8 mouse cellular contexts compared by ENCODE assay signal in the genomic region with DNA sequence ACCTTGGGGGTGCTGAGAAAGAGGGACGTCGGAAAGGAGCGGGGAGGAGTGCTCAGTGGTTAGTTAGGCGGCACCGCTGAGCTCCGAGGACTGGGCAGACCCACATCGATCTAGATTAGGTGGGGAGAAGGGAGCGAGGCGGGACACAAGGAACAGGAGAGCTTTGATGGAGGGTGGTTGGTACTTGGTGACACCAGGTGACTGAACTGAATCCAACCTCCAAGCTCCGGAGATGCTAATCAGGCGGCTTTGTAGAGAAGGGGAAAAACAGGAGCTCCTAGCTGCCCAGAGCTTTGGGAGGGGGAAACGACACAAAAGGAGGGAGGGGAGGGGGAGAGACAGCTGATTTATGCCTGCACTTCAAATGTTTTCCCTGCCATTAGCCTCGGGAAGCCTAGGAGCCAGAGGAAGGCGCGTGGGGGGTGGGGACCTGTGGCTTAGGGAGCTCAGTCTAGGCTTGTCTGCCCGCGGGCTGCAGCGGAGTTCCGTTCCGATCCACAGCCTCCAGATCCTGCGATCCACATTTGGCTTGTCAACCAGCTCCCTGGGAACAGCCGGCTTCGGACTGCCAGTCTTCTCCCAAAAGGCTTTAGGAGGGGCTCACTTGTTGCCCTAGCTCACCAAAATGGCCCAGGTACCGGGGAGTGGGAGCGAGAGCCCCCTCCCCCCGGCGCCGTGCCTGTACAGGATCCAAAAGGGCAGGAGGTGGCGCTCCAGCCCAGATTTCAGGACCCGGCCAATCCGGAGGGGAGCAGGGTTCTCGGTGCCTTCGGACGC. TPM values are rescaled to one million over a fixed set of nuclear protein-coding genes. Genes with fewer than 3 reads are reported as not detected.
DNase-seq lines count a peak whose midpoint lies in the region; ATAC-seq and TF ChIP-seq lines count a peak whose summit lies in the region.

No protein-coding gene starts in this region.

- H3K4me2 ChIP-seq in heart, embryonic 11.5 days = peak overlapping the region; percentile 90
- H3K4me2 ChIP-seq in kidney, embryonic 16.5 days (replicated peaks; ENCODE audit: low read depth, low read length) = peak overlapping the region; percentile 91
- H3K4me2 ChIP-seq in lung, postnatal 0 days (replicated peaks; ENCODE audit: low read depth, low read length) = peak overlapping the region; percentile 66

- no peaks in the 10 kb centered on the region for H3K9me3 ChIP-seq in heart, embryonic 11.5 days (replicated peaks; ENCODE audit: control insufficient read depth, low read length)
- no peaks in the 10 kb centered on the region for H3K9me3 ChIP-seq in kidney, embryonic 16.5 days (ENCODE audit: low read length)
- H3K9me3 ChIP-seq in lung, postnatal 0 days (ENCODE audit: low read length) = no peaks in the 10 kb centered on the region

- TF ChIP-seq CTCF in lung, postnatal 0 days (IDR thresholded peaks at IDR 0.05) = peak; percentile 49

- no peaks in the 10 kb centered on the region for H3K27me3 ChIP-seq in heart, embryonic 11.5 days (ENCODE audit: control insufficient read depth, insufficient read depth, low read length)
- H3K27me3 ChIP-seq in kidney, embryonic 16.5 days (ENCODE audit: insufficient read depth, low read length) = peaks cover 29% of the 10 kb centered on the region
- H3K27me3 ChIP-seq in lung, postnatal 0 days (replicated peaks; ENCODE audit: insufficient read depth, low read length) = no peaks in the 10 kb centered on the region

- no peak for ATAC-seq in heart, embryonic 11.5 days (replicated peaks; ENCODE audit: insufficient number of reproducible peaks, low FRiP score, low TSS enrichment)
- peak; percentile 28 for ATAC-seq in kidney, embryonic 16.5 days (ENCODE audit: low FRiP score, low TSS enrichment)
- no peak for ATAC-seq in lung, postnatal 0 days

- no peaks in the 10 kb centered on the region for H3K36me3 ChIP-seq in heart, embryonic 11.5 days (ENCODE audit: control insufficient read depth, insufficient read depth, low read length)
- H3K36me3 ChIP-seq in kidney, embryonic 16.5 days (ENCODE audit: insufficient read depth, low read length) = no peaks in the 10 kb centered on the region
- no peaks in the 10 kb centered on the region for H3K36me3 ChIP-seq in lung, postnatal 0 days (ENCODE audit: insufficient read depth, low read length)

- H3K9ac ChIP-seq in heart, embryonic 11.5 days (ENCODE audit: low read depth, low read length) = peak overlapping the region; percentile 96
- peak overlapping the region; percentile 63 for H3K9ac ChIP-seq in kidney, embryonic 16.5 days (replicated peaks; ENCODE audit: low read length)
- 0 out of 2 replicates have a peak overlapping the region, but pooled peaks have one; percentile 36 for H3K9ac ChIP-seq in lung, postnatal 0 days (replicated peaks; ENCODE audit: low read depth)

- peaks cover 76% of the 10 kb centered on the region for H3K4me1 ChIP-seq in heart, embryonic 11.5 days (ENCODE audit: control insufficient read depth, insufficient read depth, low read length)
- H3K4me1 ChIP-seq in kidney, embryonic 16.5 days (ENCODE audit: insufficient read depth, low read length) = peaks cover 89% of the 10 kb centered on the region
- H3K4me1 ChIP-seq in lung, postnatal 0 days (ENCODE audit: insufficient read depth, low read depth, low read length) = peaks cover 29% of the 10 kb centered on the region

- peak overlapping the region; percentile 78 for H3K27ac ChIP-seq in heart, embryonic 11.5 days (ENCODE audit: low read depth, low read length)
- H3K27ac ChIP-seq in kidney, embryonic 16.5 days (ENCODE audit: low read length) = peak overlapping the region; percentile 71
- no peak overlapping the region for H3K27ac ChIP-seq in lung, postnatal 0 days (ENCODE audit: low read length)

- H3K4me3 ChIP-seq in heart, embryonic 11.5 days (ENCODE audit: low read depth, low read length) = peak overlapping the region; percentile 97
- H3K4me3 ChIP-seq in kidney, embryonic 16.5 days (ENCODE audit: low read length) = peak overlapping the region; percentile 79
- peak overlapping the region; percentile 35 for H3K4me3 ChIP-seq in lung, postnatal 0 days (ENCODE audit: low read depth, low read length)

- DNase-seq in layer of hippocampus, adult 11-12 months (ENCODE audit: low spot score) = peak; percentile 43
- DNase-seq in layer of hippocampus, adult 9-11 months = no peak
- DNase-seq in cerebellum, adult 9-11 months = peak; percentile 86
- peak; percentile 46 for DNase-seq in lung, postnatal 0 days (ENCODE audit: low spot score)
- peak; percentile 74 for DNase-seq in right cerebral cortex, postnatal 4 days
- no peak for DNase-seq in spleen, postnatal 4 days (ENCODE audit: low spot score in 2 of 2)

- 4% methylated on average over 34 of the region's 34 CpGs for WGBS in heart, embryonic 11.5 days (ENCODE audit: insufficient replicate concordance)
- 1% methylated on average over 34 of the region's 34 CpGs for WGBS in kidney, embryonic 16.5 days
- WGBS in lung, postnatal 0 days = 7% methylated on average over 33 of the region's 34 CpGs

- TF ChIP-seq EP300 in lung, postnatal 0 days (IDR thresholded peaks at IDR 0.05) = no peak

RNA-seq across cellular contexts. Expression of a gene that starts 4.7 kb away (rescaled TPM):
- polyA plus RNA-seq in heart, embryonic 11.5 days (2014; fragmentation: Nextera tagmentation; extraction: Ambion mirVana) = 15.0 and 15.6 TPM in 2 replicates
- 10.4 and 10.5 TPM in 2 replicates for polyA plus RNA-seq in kidney, embryonic 16.5 days (2015; fragmentation: Nextera tagmentation; extraction: Ambion mirVana)
- 3.8 and 4.3 TPM in 2 replicates for polyA plus RNA-seq in lung, postnatal 0 days (2015; fragmentation: Nextera tagmentation; extraction: Ambion mirVana)

Comparison
In these comparisons a context has a peak if more than half of its experiments do, and no peak if none do; other contexts are left out.
1. DNase-seq: peak in layer of hippocampus, adult 11-12 months (single experiment), cerebellum, adult 9-11 months (single experiment), lung, postnatal 0 days (single experiment) and right cerebral cortex, postnatal 4 days (single experiment); none in layer of hippocampus, adult 9-11 months (single experiment) and spleen, postnatal 4 days (0 of 2).
2. H3K4me3 ChIP-seq: peak in every context shown above with its lines; median percentile 97 in heart, embryonic 11.5 days; 79 in kidney, embryonic 16.5 days; 35 in lung, postnatal 0 days.
3. H3K9ac ChIP-seq: peak in every context shown above with its lines; median percentile 96 in heart, embryonic 11.5 days; 63 in kidney, embryonic 16.5 days; 36 in lung, postnatal 0 days.
4. Peak in every context shown above with its lines, with median percentiles within 50 percentile points of each other: H3K4me2 ChIP-seq.